Mouse (Mus musculus): ENCODE measurements at regions not wholly inside any gene's neighbourhood (a gene's known extent, or its start where the extent isn't known, plus 50 kb on each side); places are given as distances from the start of the nearest gene placed in this dataset.

- no peak for DNase-seq
Measured at GRCm38 (mm10) chr16:24213577-24213976, 179.7 kb upstream of the Lpp start.

GRCm38 (mm10) chr16:24212702-24213101 is 180.6 kb upstream of the Lpp start:
- no peak for DNase-seq

- DNase-seq, result no peak
Measured at GRCm38 (mm10) chr16:24211588-24211987, 181.7 kb upstream of the Lpp start.

GRCm38 (mm10) chr16:24208876-24209275 is 184.4 kb upstream of the Lpp start:
- DNase-seq, result no peak

GRCm38 (mm10) chr16:24208118-24208517 is 185.2 kb upstream of the Lpp start:
- DNase-seq, result no peak

GRCm38 (mm10) chr16:24207056-24207455 is 186.3 kb upstream of the Lpp start:
- no peak for DNase-seq

- DNase-seq, result no peak
Measured at GRCm38 (mm10) chr16:24206461-24206861, 186.8 kb upstream of the Lpp start.

GRCm38 (mm10) chr16:24205594-24205993 is 187.7 kb upstream of the Lpp start:
- DNase-seq, result peak; percentile 30

GRCm38 (mm10) chr16:24204064-24204730 is 189.1 kb upstream of the Lpp start:
- DNase-seq, result no peak

- no peak for DNase-seq
Measured at GRCm38 (mm10) chr16:24202653-24203052, 190.7 kb upstream of the Lpp start.

- DNase-seq, result no peak
Measured at GRCm38 (mm10) chr16:24201455-24201854, 191.9 kb upstream of the Lpp start.

GRCm38 (mm10) chr16:24200200-24200599 is 193.1 kb upstream of the Lpp start:
- no peak for DNase-seq

GRCm38 (mm10) chr16:24199408-24200167 is 193.7 kb upstream of the Lpp start:
- DNase-seq, result no peak

GRCm38 (mm10) chr16:24198291-24198690 is 195.0 kb upstream of the Lpp start:
- no peak for DNase-seq

- DNase-seq, result no peak
Measured at GRCm38 (mm10) chr16:24197618-24198017, 195.7 kb upstream of the Lpp start.

GRCm38 (mm10) chr16:24193945-24194344 is 199.4 kb upstream of the Lpp start:
- no peak for DNase-seq

- no peak for DNase-seq
Measured at GRCm38 (mm10) chr16:24193251-24193873, 199.9 kb upstream of the Lpp start.

GRCm38 (mm10) chr16:24192013-24192412 is 201.3 kb upstream of the Lpp start:
- DNase-seq, result no peak

GRCm38 (mm10) chr16:24187131-24187530 is 198.5 kb upstream of the Bcl6 start:
- no peak for DNase-seq

GRCm38 (mm10) chr16:24185989-24186388 is 197.3 kb upstream of the Bcl6 start:
- no peak for DNase-seq

GRCm38 (mm10) chr16:24184846-24185245 is 196.2 kb upstream of the Bcl6 start:
- no peak for DNase-seq

- DNase-seq, result peak; percentile 23
Measured at GRCm38 (mm10) chr16:24183216-24183615, 194.6 kb upstream of the Bcl6 start.

GRCm38 (mm10) chr16:24181388-24181787 is 192.7 kb upstream of the Bcl6 start:
- DNase-seq, result no peak

- DNase-seq, result no peak
Measured at GRCm38 (mm10) chr16:24180666-24181065, 192.0 kb upstream of the Bcl6 start.

All from kidney, postnatal 10 days (tissue).